Mouse (Mus musculus) ES-E14 (cell line): ENCODE data around the gene Dusp21.

ENCODE experiments used
- MAFK ChIP-seq: IDR thresholded peaks from 2 replicates; pipeline ENCODE4 v1.6.1; 2014; ENCODE audit warnings: mild to moderate bottlenecking, low read depth, low read length, inconsistent platforms; ENCODE audit not compliant: insufficient read depth
- ZC3H11A ChIP-seq: IDR thresholded peaks from 2 replicates; pipeline ENCODE4 v1.6.1; 2012; ENCODE audit warnings: low read depth, mild to moderate bottlenecking, inconsistent platforms, low read length, borderline replicate concordance
- ZNF384 ChIP-seq: IDR thresholded peaks from 2 replicates; pipeline ENCODE4 v1.6.1; 2012; ENCODE audit warnings: low read depth, low read length, inconsistent platforms

GRCm38 (mm10) chrX:18161796-18162191, 16.1 kb downstream of the Dusp21 start:
- TF ChIP-seq ZNF384 (no peak), ZC3H11A (no peak), MAFK (no peak)
